Mouse (Mus musculus): Measurements from ENCODE around the gene Stard8. TPM values are rescaled to one million over a fixed set of nuclear protein-coding genes. Genes with fewer than 3 reads are reported as not detected.
A peak's percentile ranks its signal among the peaks of the same experiment; 100 is the strongest.
"Not testable (repeated sequence)": the region's sequence is repeated elsewhere in the genome, so short reads cannot be mapped to it uniquely, and the experiment has no call there.

The Stard8 gene
- polyA plus RNA-seq, 1 experiment from 2014 or later, result 3.7 TPM

- no peak overlapping the region for H3K9ac ChIP-seq (replicated peaks; ENCODE audit: low read depth, low read length)
- H3K4me2 ChIP-seq (ENCODE audit: low read length), result no peak overlapping the region
- H3K36me3 ChIP-seq (ENCODE audit: control insufficient read depth, insufficient read depth), result no peaks in the 10 kb centered on the region
- H3K27ac ChIP-seq (ENCODE audit: low read length), result no peak overlapping the region
- WGBS, result 80% methylated on average over 5 of the region's 5 CpGs
- no peaks in the 10 kb centered on the region for H3K4me1 ChIP-seq (replicated peaks; ENCODE audit: control insufficient read depth, insufficient read depth, low read length)
- no peak for ATAC-seq
- no peaks in the 10 kb centered on the region for H3K9me3 ChIP-seq (ENCODE audit: control insufficient read depth, low read length)
- no peak overlapping the region for H3K4me3 ChIP-seq (replicated peaks; ENCODE audit: low read length)
- H3K27me3 ChIP-seq (replicated peaks; ENCODE audit: control insufficient read depth, insufficient read depth, low read length), result no peaks in the 10 kb centered on the region
Measured at GRCm38 (mm10) chrX:99075111-99075510, 72.1 kb downstream of the Stard8 start.

GRCm38 (mm10) chrX:99076460-99076859 is 73.4 kb downstream of the Stard8 start:
- Histone ChIP-seq H3K27me3 (replicated peaks; ENCODE audit: control insufficient read depth, insufficient read depth, low read length) (no peaks in the 10 kb centered on the region), H3K36me3 (ENCODE audit: control insufficient read depth, insufficient read depth) (no peaks in the 10 kb centered on the region), H3K9me3 (ENCODE audit: control insufficient read depth, low read length) (no peaks in the 10 kb centered on the region), H3K27ac (ENCODE audit: low read length) (no peak overlapping the region), H3K9ac (replicated peaks; ENCODE audit: low read depth, low read length) (no peak overlapping the region), H3K4me2 (ENCODE audit: low read length) (no peak overlapping the region), H3K4me3 (replicated peaks; ENCODE audit: low read length) (no peak overlapping the region), H3K4me1 (replicated peaks; ENCODE audit: control insufficient read depth, insufficient read depth, low read length) (no peaks in the 10 kb centered on the region)
- 77% methylated on average over 4 of the region's 4 CpGs for whole genome bisulfite sequencing
- ATAC-seq, result no peak

GRCm38 (mm10) chrX:99078374-99078892 is 75.4 kb downstream of the Stard8 start:
- not testable (repeated sequence) for H3K27ac ChIP-seq (ENCODE audit: low read length); H3K4me1 ChIP-seq (replicated peaks; ENCODE audit: control insufficient read depth, insufficient read depth, low read length); H3K36me3 ChIP-seq (ENCODE audit: control insufficient read depth, insufficient read depth); H3K9ac ChIP-seq (replicated peaks; ENCODE audit: low read depth, low read length); H3K9me3 ChIP-seq (ENCODE audit: control insufficient read depth, low read length); H3K27me3 ChIP-seq (replicated peaks; ENCODE audit: control insufficient read depth, insufficient read depth, low read length); H3K4me2 ChIP-seq (ENCODE audit: low read length); H3K4me3 ChIP-seq (replicated peaks; ENCODE audit: low read length)
- peak; percentile 68 for ATAC-seq
- WGBS, result 80% methylated on average over 2 of the region's 7 CpGs

- ATAC-seq, result no peak
- Histone ChIP-seq H3K27ac (ENCODE audit: low read length) (no peak overlapping the region), H3K36me3 (ENCODE audit: control insufficient read depth, insufficient read depth) (no peaks in the 10 kb centered on the region), H3K4me1 (replicated peaks; ENCODE audit: control insufficient read depth, insufficient read depth, low read length) (no peaks in the 10 kb centered on the region), H3K27me3 (replicated peaks; ENCODE audit: control insufficient read depth, insufficient read depth, low read length) (no peaks in the 10 kb centered on the region; the same call in 1 of the 2 replicates), H3K4me2 (ENCODE audit: low read length) (no peak overlapping the region), H3K9me3 (ENCODE audit: control insufficient read depth, low read length) (no peaks in the 10 kb centered on the region), H3K4me3 (replicated peaks; ENCODE audit: low read length) (no peak overlapping the region), H3K9ac (replicated peaks; ENCODE audit: low read depth, low read length) (no peak overlapping the region)
- 54% methylated on average over 2 of the region's 2 CpGs for WGBS
Measured at GRCm38 (mm10) chrX:99092704-99093103, 89.7 kb downstream of the Stard8 start.

GRCm38 (mm10) chrX:99111088-99111724 is 108.2 kb downstream of the Stard8 start:
- H3K36me3 ChIP-seq (ENCODE audit: control insufficient read depth, insufficient read depth); H3K4me1 ChIP-seq (replicated peaks; ENCODE audit: control insufficient read depth, insufficient read depth, low read length); H3K4me2 ChIP-seq (ENCODE audit: low read length); H3K4me3 ChIP-seq (replicated peaks; ENCODE audit: low read length); H3K9ac ChIP-seq (replicated peaks; ENCODE audit: low read depth, low read length); H3K27me3 ChIP-seq (replicated peaks; ENCODE audit: control insufficient read depth, insufficient read depth, low read length); H3K27ac ChIP-seq (ENCODE audit: low read length); H3K9me3 ChIP-seq (ENCODE audit: control insufficient read depth, low read length): not testable (repeated sequence)
- peak; percentile 49 for ATAC-seq
- WGBS, result 71% methylated on average over 7 of the region's 10 CpGs

GRCm38 (mm10) chrX:99119510-99119909 is 116.5 kb downstream of the Stard8 start:
- no peak for ATAC-seq
- no peak overlapping the region for H3K4me3 ChIP-seq (replicated peaks; ENCODE audit: low read length)
- H3K4me1 ChIP-seq (replicated peaks; ENCODE audit: control insufficient read depth, insufficient read depth, low read length), result no peaks in the 10 kb centered on the region
- no peaks in the 10 kb centered on the region for H3K9me3 ChIP-seq (ENCODE audit: control insufficient read depth, low read length)
- no peak overlapping the region for H3K27ac ChIP-seq (ENCODE audit: low read length)
- H3K36me3 ChIP-seq (ENCODE audit: control insufficient read depth, insufficient read depth), result no peaks in the 10 kb centered on the region
- no peak overlapping the region for H3K9ac ChIP-seq (replicated peaks; ENCODE audit: low read depth, low read length)
- H3K27me3 ChIP-seq (replicated peaks; ENCODE audit: control insufficient read depth, insufficient read depth, low read length), result no peaks in the 10 kb centered on the region; the same call in 1 of the 2 replicates
- H3K4me2 ChIP-seq (ENCODE audit: low read length), result no peak overlapping the region
- 88% methylated on average over 5 of the region's 5 CpGs for WGBS

Other genes starting within 250 kb of the Stard8 start
- gene Ophn1, start 112.2 kb upstream of the Stard8 start, polyA plus RNA-seq (2015; fragmentation: Nextera tagmentation; extraction: Ambion mirVana), result 43.3 and 43.5 TPM in 2 replicates
- 20.4 and 21.1 TPM in 2 replicates for gene Yipf6, start 66.9 kb upstream of the Stard8 start, polyA plus RNA-seq (2015; fragmentation: Nextera tagmentation; extraction: Ambion mirVana)
- gene Efnb1, start 132.9 kb downstream of the Stard8 start, polyA plus RNA-seq (2015; fragmentation: Nextera tagmentation; extraction: Ambion mirVana), result 50.1 and 57.6 TPM in 2 replicates

Measured in forebrain, embryonic 16.5 days (tissue).